Mouse (Mus musculus) small intestine, adult 2 months (tissue): Measurements from ENCODE around the gene Itga5. TPM values are rescaled to one million over a fixed set of nuclear protein-coding genes. Genes with fewer than 3 reads are reported as not detected.

ENCODE experiments used
- H3K27ac ChIP-seq: fragments of 200-500 bp; 2 replicates; pipeline ENCODE4 v1.5.1; 2012; ENCODE audit warnings: low read depth, low read length, control low read depth, inconsistent platforms; ENCODE audit not compliant: insufficient read depth
- H3K27me3 ChIP-seq: fragments of 200-500 bp; 2 replicates; pipeline ENCODE4 v1.6.1; 2012; ENCODE audit warnings: mild to moderate bottlenecking, moderate library complexity, low read length, inconsistent platforms; ENCODE audit not compliant: control insufficient read depth, insufficient read depth
- H3K36me3 ChIP-seq: fragments of 200-500 bp; 2 replicates; pipeline ENCODE4 v1.6.1; 2012; ENCODE audit warnings: mild to moderate bottlenecking, low read length, control low read depth, inconsistent platforms; ENCODE audit not compliant: control insufficient read depth, insufficient read depth
- H3K4me1 ChIP-seq: fragments of 200-500 bp; 2 replicates; pipeline ENCODE4 v1.6.1; 2012; ENCODE audit warnings: low read length, inconsistent platforms, mixed read lengths; ENCODE audit not compliant: control insufficient read depth, insufficient read depth, insufficient read length
- H3K4me3 ChIP-seq: fragments of 200-500 bp; 2 replicates; pipeline ENCODE4 v1.5.1; 2012; ENCODE audit warnings: low read depth, mild to moderate bottlenecking, control low read depth, inconsistent platforms, low read length, moderate library complexity
- CTCF ChIP-seq: fragments of 200-500 bp; IDR thresholded peaks from 2 replicates; pipeline ENCODE4 v1.5.1; 2012; ENCODE audit warnings: low read depth, mild to moderate bottlenecking, control low read depth, inconsistent platforms, low read length, moderate library complexity, mixed read lengths; ENCODE audit not compliant: insufficient replicate concordance, insufficient read length; ENCODE audit errors: extremely low read depth
- POLR2A ChIP-seq: fragments of 200-500 bp; IDR thresholded peaks from 2 replicates; pipeline ENCODE4 v1.6.1; 2012; ENCODE audit warnings: low read depth, mild to moderate bottlenecking, control low read depth, inconsistent platforms, low read length, moderate library complexity
- WGBS: fragments of 180-500 bp; shearing (Covaris S2); methylation state at CpG from one replicate; pipeline ENCODE4 v1.1.7; 2018; 5-methylcytosine and 5-hydroxymethylcytosine counted together
- polyA plus RNA-seq: library from polyadenylated mRNA; depleted of rRNA; stranded (reverse); fragments of >200 nt; gene quantifications from 2 replicates; pipeline ENCODE4 v1.2.3, GENCODE M21; 2012

The Itga5 gene
- polyA plus RNA-seq, 1 experiment, result 8.8 TPM

GRCm38 (mm10) chr15:103305070-103305678 is 61.4 kb downstream of the Itga5 start:
- no peaks in the 10 kb centered on the region for H3K36me3 ChIP-seq
- H3K4me1 ChIP-seq, result peaks cover 18% of the 10 kb centered on the region
- H3K27ac ChIP-seq, result peak overlapping the region; percentile 98
- TF ChIP-seq POLR2A (peak; percentile 77), CTCF (no peak)
- WGBS, result under 1% methylated on average over 71 of the region's 71 CpGs
- peak overlapping the region; percentile 72 for H3K4me3 ChIP-seq
- H3K27me3 ChIP-seq, result no peaks in the 10 kb centered on the region

GRCm38 (mm10) chr15:103304616-103304969 is 62.0 kb downstream of the Itga5 start:
- no peak for TF ChIP-seq CTCF
- no peak for TF ChIP-seq POLR2A
- WGBS, result under 1% methylated on average over 9 of the region's 9 CpGs
- peaks cover 18% of the 10 kb centered on the region for H3K4me1 ChIP-seq
- H3K27ac ChIP-seq, result peak overlapping the region; percentile 14
- peak overlapping the region; percentile 72 for H3K4me3 ChIP-seq
- no peaks in the 10 kb centered on the region; the same call in 1 of the 2 replicates for H3K36me3 ChIP-seq
- H3K27me3 ChIP-seq, result no peaks in the 10 kb centered on the region

DNA sequence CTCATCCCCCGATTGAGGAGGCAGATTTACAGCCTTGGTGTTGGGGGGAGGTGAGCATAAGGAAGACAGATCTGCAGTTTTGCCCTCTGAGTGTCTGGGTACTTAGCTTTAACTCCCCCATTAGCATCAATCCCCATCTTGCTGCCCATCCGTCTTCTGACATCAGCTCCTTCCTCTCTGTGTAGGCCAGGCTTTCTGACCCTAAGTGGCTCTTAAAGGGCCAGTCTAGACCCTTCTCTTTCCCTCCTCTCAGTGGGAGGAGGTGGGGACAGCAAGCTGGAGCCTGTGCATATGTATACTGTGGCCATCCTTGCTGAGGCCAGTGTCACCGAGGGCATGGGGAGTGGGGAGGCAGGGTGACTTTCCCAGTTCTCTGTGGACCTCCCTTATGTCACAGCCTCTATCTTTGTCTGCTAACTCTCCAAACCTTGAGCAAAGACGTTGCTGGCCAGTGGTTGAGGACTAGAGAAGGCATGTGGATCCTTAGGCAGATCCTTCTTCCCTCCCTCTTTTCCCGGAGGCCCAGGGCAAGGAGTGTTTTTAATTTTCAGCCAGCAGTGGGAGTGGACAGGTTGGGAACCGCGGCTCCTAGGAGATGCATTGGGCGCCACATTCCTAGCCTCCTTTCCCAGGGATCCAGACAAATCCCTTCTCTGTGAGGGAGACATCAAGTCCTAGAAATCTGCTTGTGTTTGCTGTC is 62.5 kb downstream of the Itga5 start:
- H3K27ac ChIP-seq, result peak overlapping the region; percentile 14
- H3K4me1 ChIP-seq, result peaks cover 15% of the 10 kb centered on the region

GRCm38 (mm10) chr15:103302341-103303021 is 64.1 kb downstream of the Itga5 start:
- no peak overlapping the region for H3K4me3 ChIP-seq
- peaks cover 18% of the 10 kb centered on the region; the same call in 1 of the 2 replicates for H3K36me3 ChIP-seq
- WGBS, result 61% methylated on average over 6 of the region's 6 CpGs
- no peak overlapping the region for H3K27ac ChIP-seq
- no peaks in the 10 kb centered on the region for H3K27me3 ChIP-seq
- TF ChIP-seq POLR2A (no peak), CTCF (no peak)
- peaks cover 6% of the 10 kb centered on the region; the same call in 1 of the 2 replicates for H3K4me1 ChIP-seq

More for the DNA sequence above, 62.5 kb downstream of the Itga5 start:
- H3K4me3 ChIP-seq, result peak overlapping the region; percentile 72
- peaks cover 4% of the 10 kb centered on the region; the same call in 1 of the 2 replicates for H3K36me3 ChIP-seq
- WGBS, result 24% methylated on average over 8 of the region's 8 CpGs
- no peak for TF ChIP-seq CTCF
- no peak for TF ChIP-seq POLR2A
- no peaks in the 10 kb centered on the region for H3K27me3 ChIP-seq

GRCm38 (mm10) chr15:103301547-103302340 is 64.8 kb downstream of the Itga5 start:
- Histone ChIP-seq H3K27ac (no peak overlapping the region), H3K27me3 (no peaks in the 10 kb centered on the region), H3K36me3 (peaks cover 24% of the 10 kb centered on the region), H3K4me3 (no peak overlapping the region), H3K4me1 (peaks cover 4% of the 10 kb centered on the region; the same call in 1 of the 2 replicates)
- no peak; the same call in 1 of the 2 replicates for TF ChIP-seq POLR2A
- no peak for TF ChIP-seq CTCF
- WGBS, result 74% methylated on average over 5 of the region's 5 CpGs

DNA sequence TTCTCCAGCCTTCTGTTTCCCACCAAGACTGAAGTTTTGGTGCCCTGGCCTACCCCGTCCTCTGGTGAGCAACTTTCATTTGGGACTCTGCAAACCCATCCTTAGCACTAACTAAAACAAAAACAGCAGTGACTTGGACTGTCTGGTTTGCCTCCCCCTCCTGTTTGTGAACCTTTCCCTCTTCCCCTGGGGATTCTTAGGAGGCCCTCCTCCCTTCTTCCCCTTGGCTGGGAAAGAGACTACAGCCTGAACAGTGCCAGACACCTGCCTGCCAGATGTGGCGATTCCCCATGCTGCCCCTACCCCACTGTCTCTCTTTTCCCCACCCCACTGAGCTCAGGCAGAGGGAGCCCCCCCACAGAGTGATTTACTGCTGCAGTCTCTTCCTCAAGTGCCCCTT is 65.5 kb downstream of the Itga5 start:
- Histone ChIP-seq H3K36me3 (peaks cover 30% of the 10 kb centered on the region), H3K4me3 (no peak overlapping the region), H3K27me3 (no peaks in the 10 kb centered on the region), H3K4me1 (no peaks in the 10 kb centered on the region; the same call in 1 of the 2 replicates), H3K27ac (no peak overlapping the region)
- TF ChIP-seq POLR2A (no peak), CTCF (no peak)
- WGBS, result 73% methylated on average over 2 of the region's 2 CpGs
